Mouse (Mus musculus) left cerebral cortex, postnatal 36 days (tissue): ENCODE results near the gene Gpr137c. TPM values are rescaled to one million over a fixed set of nuclear protein-coding genes. Genes with fewer than 3 reads are reported as not detected.

Experiments used
- DNase-seq, 2 experiments: peaks; one replicate each; pipeline ENCODE4 v3.0.0; 2021 to 2022; ENCODE audit warnings: low spot score in 2 of 2, mixed read lengths in 1 of 2
- intact Hi-C: fragments of 180-260 bp; cut with DNase I; formaldehyde crosslinking; loops from one replicate; pipeline ENCODE4 v1.15.1; 2025
- total RNA-seq, 2 experiments: library from RNA; stranded (reverse); gene quantifications; 2 replicates each; pipeline ENCODE4 v1.2.3; 2021

Gpr137c gene
- 10 to 100 TPM; 31.9 to 35.9 TPM for total RNA-seq

- peak; percentile 98 for DNase-seq
- intact Hi-C loops: no loop called here
These were observed at the start of gene Gpr137c for GRCm38 (mm10) chr14:45219281-45220089. Gpr137c (plus strand) TSS chr14:45219717.

- intact Hi-C loops: no loop called here
- no peak for DNase-seq
These were observed 47.3 kb upstream of the Gpr137c start for GRCm38 (mm10) chr14:45172260-45172659.

- intact Hi-C loops: no loop called here
- DNase-seq: no peak
These were observed 44.3 kb upstream of the Gpr137c start for GRCm38 (mm10) chr14:45175012-45175740.

- intact Hi-C loops: no loop called here
- DNase-seq: no peak
These were observed 40.3 kb upstream of the Gpr137c start for GRCm38 (mm10) chr14:45179186-45179585.

- intact Hi-C loops: no loop called here
- DNase-seq: no peak
These were observed 39.9 kb upstream of the Gpr137c start for GRCm38 (mm10) chr14:45179606-45180005.

- intact Hi-C loops: no loop called here
- no peak for DNase-seq
These were observed 37.9 kb upstream of the Gpr137c start for GRCm38 (mm10) chr14:45181611-45182010.

GRCm38 (mm10) chr14:45190999-45191398, 28.5 kb upstream of the Gpr137c start:
- DNase-seq: no peak
- intact Hi-C loops: no loop called here

- no peak for DNase-seq
- intact Hi-C loops: no loop called here
These were observed 18.9 kb upstream of the Gpr137c start for GRCm38 (mm10) chr14:45200607-45201006.

GRCm38 (mm10) chr14:45210683-45211082, 8.8 kb upstream of the Gpr137c start:
- intact Hi-C loops: no loop called here

GRCm38 (mm10) chr14:45211431-45211830, 8.1 kb upstream of the Gpr137c start:
- DNase-seq: no peak
- intact Hi-C loops: no loop called here

More at GRCm38 (mm10) chr14:45210683-45211082, 8.8 kb upstream of the Gpr137c start:
- no peak for DNase-seq

- DNase-seq: no peak
- intact Hi-C loops: no loop called here
These were observed 2.7 kb upstream of the Gpr137c start for GRCm38 (mm10) chr14:45216711-45217340.

- DNase-seq: no peak
- intact Hi-C loops: no loop called here
These were observed 1.8 kb upstream of the Gpr137c start for GRCm38 (mm10) chr14:45217693-45218092.

GRCm38 (mm10) chr14:45220090-45220956, 806 bp downstream of the Gpr137c start, which contains the start of gene Txndc16:
Txndc16 (minus strand) TSS chr14:45220328.
- DNase-seq: peak; percentile 75 to 81
- intact Hi-C loops: no loop called here

- no peak for DNase-seq
- intact Hi-C loops: no loop called here
These were observed 1.6 kb downstream of the Gpr137c start for GRCm38 (mm10) chr14:45220957-45221630.

- intact Hi-C loops: no loop called here
- DNase-seq: no peak
These were observed 19.5 kb downstream of the Gpr137c start for GRCm38 (mm10) chr14:45239042-45239441.

- intact Hi-C loops: no loop called here
- no peak for DNase-seq
These were observed 22.1 kb downstream of the Gpr137c start for GRCm38 (mm10) chr14:45241613-45242012.

GRCm38 (mm10) chr14:45251548-45252076, 32.1 kb downstream of the Gpr137c start:
- intact Hi-C loops: no loop called here
- no peak for DNase-seq

GRCm38 (mm10) chr14:45263831-45264592, 44.5 kb downstream of the Gpr137c start:
- intact Hi-C loops: no loop called here
- no peak for DNase-seq
